Mouse (Mus musculus) lung, postnatal 10 days (tissue): ENCODE results near the gene Rassf3.

Source experiments
- DNase-seq: peaks from one replicate; pipeline ENCODE4 v3.0.0; 2021

Rassf3 gene

DNA sequence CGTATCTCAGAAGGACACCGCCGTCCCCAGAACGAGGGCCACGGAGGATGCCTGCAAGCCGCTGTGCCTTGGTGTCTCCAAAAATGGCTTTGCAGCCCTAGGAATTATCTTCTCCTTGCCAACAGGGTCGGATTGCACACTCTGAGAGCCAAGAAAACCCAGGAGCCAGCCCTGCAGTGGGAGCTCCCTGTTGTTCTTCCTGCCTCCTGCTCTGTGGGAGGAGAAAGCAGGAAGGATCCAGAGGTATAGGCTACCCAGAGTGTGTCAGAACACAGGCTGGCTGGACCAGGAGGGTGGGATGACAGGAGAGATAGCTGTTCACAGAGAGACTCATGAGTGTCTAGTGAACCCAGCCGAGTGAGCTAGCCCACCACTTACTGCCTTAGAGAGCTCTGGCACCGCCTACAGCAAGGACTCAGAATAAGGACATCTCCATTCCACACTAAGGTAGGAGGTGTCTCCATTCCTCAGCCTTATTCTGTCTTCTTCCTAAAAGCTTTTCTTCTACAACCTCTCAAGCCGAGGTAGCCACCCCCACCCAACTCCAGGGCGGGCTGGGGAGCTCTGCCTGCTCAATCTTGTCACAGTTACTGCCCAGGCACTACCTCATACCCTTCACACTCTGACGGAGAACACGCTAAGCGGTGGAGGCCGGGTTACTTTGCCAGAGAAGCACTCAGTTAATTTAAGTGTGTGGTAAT is 48.0 kb downstream of the Rassf3 start:
- DNase-seq, result no peak

- peak; percentile 73 for DNase-seq
Observed at GRCm38 (mm10) chr10:121427136-121427535, 49.0 kb downstream of the Rassf3 start.

- DNase-seq, result no peak
Observed at GRCm38 (mm10) chr10:121426458-121427070, 49.6 kb downstream of the Rassf3 start.

DNA sequence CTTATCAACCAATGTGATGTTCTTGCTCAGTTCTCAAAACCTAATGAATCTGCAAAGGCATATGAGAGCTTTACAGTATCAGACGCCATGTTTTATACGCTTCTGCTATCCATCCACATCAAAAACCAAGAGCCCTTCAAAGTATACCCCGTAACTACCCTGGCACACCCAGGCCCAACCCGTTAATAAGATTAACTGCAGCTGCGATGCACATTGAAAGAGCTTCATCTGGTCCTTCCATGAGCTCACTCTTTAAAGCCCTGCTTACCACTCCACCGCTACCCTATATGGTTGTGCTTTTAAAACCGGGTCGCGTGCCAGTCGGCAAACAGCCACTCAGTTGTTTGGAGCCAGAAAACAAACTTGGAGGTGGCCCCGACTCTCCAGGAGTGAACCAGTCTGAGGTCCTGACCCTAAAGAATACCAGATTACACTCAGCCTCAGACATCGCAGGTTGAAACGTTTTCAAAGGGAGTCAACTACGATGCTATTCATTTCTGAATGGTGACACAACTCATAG is 50.6 kb downstream of the Rassf3 start:
- no peak for DNase-seq

GRCm38 (mm10) chr10:121425079-121425478 is 51.1 kb downstream of the Rassf3 start:
- DNase-seq, result no peak

GRCm38 (mm10) chr10:121424455-121424854 is 51.7 kb downstream of the Rassf3 start:
- DNase-seq, result no peak

GRCm38 (mm10) chr10:121423541-121424349 is 52.4 kb downstream of the Rassf3 start:
- DNase-seq, result no peak

DNA sequence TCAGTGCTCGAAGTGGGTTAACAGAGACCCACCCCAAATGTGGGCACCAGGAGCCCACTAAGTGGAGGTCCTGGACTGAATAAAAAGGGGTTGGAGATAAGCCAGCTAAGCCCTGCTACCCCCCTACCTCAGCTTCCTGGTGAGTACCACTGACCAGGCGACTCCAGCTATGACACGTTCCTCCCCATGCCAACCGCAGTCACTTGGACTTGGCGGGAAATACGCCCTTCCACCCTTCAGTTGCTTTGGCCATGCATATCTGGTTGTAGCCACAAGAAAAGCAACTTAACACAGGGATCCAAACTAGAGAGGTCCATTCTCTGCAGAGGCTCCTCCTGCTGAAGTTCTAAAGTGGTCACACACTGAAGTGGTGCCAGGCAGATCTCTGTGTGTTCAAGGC is 53.9 kb downstream of the Rassf3 start:
- DNase-seq, result no peak

- no peak for DNase-seq
Observed at GRCm38 (mm10) chr10:121421657-121422290, 54.4 kb downstream of the Rassf3 start.

GRCm38 (mm10) chr10:121421023-121421422 is 55.1 kb downstream of the Rassf3 start:
- peak; percentile 75 for DNase-seq

DNA sequence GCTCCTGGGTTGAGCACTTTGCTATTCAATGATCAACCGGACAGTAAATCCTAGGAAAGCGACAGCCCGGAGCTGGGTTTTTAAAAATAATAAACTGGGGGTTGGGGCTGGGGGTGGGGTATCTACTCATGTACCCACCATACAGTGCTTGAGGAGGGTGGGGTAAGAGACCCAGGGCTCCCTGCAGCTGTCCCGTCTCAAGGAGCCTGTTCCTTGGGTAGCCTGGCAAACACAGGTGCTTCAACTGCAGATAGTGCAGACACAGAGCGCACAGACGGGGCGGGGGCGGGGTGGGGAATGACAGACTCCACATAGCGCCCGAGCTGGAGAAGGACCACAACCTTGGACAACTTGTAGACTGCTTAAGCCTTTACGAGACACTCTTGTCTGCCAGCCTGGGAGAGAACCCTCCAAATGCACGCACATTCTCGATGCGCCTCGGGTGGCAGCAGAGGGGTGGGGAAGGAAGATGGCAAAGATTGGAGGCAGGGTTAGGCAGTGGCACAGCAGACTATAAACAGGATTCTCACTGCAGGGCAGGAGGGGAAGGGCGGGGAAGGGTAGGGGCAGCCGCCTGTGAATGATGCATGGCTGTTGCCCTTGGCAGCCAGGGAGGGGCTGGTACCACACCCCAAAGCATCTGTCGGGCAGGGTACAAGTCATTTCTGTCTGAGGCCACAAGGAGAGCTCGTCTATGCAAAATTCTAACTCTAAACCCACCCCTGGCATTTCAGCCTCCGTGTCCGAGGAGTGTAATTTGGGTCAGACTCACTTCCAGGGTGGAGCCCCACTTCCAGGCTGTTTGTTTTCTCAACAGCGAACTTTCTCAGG is 56.3 kb downstream of the Rassf3 start:
- peak; percentile 84 for DNase-seq

DNA sequence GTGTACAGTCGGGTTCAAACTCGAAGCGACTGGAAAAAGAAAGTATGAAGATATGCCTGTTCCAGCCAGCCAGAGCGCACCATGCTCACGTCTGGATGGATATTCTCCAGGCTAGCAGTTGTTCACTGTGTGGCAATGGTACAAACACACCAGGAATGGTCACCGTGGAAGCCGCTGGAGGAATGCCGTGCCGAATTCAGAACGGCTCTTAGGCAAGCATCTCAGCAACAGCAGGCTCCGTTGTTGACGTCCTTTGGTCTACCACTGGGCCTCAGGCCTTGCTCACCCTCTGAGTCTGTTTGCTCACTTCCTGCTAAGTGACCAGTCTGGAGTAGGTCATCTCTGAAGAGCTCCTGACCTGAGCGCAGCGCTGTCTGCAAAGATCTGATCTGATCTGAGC is 57.3 kb downstream of the Rassf3 start:
- no peak for DNase-seq

DNA sequence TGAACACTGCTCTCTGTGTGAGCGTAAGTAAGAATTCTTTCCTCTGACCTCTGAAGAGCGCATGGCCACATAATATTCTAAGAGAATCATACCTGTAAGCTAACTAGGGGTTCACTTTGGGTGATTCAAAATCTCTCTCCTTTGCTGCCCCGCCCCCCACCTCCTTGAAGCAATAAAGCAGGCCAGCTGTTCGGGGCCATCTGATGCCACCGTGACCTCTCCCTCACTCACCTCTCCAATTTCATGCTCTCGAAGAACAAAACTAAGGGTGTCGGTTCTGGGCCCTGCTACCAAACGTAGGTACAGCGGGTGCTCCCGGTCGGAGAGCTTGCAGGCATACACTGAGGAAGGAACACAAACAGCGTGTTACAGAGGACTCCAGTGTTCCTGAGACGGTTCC is 62.0 kb downstream of the Rassf3 start:
- no peak for DNase-seq

GRCm38 (mm10) chr10:121412824-121413223 is 63.3 kb downstream of the Rassf3 start:
- peak; percentile 49 for DNase-seq

DNA sequence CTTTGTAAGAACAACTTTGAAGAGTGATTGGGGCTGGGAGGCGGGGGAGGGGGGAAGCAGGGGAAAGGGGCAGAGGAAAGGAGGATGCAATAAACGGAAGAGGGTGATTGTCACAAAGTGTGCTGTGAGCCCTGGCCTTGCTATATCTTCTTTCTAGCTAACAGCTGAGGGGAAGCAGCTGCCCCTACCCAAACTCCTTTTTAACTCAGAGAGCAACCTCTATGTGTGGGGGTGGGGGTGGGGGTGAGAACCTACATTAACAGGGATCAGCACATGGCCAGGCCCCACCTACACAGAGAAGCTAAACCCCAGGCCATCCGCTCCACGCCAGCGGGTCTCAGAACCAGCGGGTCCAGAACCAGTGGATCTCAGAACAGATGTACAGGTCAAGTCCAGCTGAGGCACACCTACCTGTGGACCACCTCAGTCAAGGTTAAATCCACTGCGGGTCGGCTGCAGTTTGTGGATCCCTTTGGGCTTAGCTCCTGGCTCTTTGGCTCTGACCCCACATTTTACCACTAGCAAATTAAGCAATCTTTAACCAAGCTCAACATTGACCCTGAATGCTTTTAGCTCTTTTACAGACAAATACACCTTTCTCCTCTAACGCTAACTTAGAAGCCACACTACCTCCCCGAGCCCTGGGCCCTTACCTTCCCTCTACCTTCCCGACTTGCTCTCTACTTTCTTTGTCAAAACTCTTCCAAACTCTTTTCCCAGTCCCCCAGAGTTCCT is 64.3 kb downstream of the Rassf3 start:
- no peak for DNase-seq

GRCm38 (mm10) chr10:121409717-121410116 is 66.4 kb downstream of the Rassf3 start:
- DNase-seq, result peak; percentile 65

DNA sequence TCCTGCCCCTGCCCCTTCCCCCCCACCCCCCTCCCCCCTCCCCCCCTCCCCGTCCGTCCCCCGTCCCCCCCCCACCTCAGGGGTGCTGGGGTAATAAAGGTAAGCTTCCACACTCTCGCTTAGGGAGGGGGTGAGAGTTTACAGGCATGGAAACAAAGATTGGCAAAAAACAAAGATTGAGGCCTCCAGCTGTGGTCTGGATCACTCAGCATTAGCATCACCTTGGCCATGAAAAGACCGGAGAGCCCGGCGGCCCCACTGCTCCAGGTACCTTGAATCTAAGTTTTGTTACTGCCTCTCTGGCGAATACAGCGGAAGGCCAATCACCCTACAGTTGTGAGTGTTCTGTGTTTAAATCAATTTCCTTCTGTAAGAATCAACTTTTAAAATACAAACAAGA is 72.2 kb downstream of the Rassf3 start:
- DNase-seq, result no peak

- no peak for DNase-seq
Observed at GRCm38 (mm10) chr10:121403104-121403503, 73.0 kb downstream of the Rassf3 start.

DNA sequence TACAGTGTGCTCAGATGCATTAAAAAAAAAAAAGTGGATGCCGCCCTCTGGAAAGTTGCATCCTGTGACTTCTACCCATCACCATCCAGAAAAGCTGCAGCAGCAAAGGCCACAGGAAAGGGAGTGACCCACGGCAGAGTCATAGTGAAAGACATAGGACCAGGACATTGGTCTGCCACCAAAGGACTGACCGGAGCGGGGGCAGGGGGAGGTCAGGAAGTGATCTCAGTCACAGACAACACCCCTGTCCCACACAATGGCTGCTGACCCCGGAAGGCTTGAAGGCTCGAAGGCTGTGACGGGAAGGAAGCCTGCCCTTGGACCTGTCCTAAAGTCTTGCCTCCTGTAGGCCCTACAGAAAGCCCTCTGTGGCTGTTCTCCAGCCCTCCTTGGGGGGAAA is 75.1 kb downstream of the Rassf3 start:
- DNase-seq, result peak; percentile 54

- no peak for DNase-seq
Observed at GRCm38 (mm10) chr10:121398599-121398998, 77.5 kb downstream of the Rassf3 start.

DNA sequence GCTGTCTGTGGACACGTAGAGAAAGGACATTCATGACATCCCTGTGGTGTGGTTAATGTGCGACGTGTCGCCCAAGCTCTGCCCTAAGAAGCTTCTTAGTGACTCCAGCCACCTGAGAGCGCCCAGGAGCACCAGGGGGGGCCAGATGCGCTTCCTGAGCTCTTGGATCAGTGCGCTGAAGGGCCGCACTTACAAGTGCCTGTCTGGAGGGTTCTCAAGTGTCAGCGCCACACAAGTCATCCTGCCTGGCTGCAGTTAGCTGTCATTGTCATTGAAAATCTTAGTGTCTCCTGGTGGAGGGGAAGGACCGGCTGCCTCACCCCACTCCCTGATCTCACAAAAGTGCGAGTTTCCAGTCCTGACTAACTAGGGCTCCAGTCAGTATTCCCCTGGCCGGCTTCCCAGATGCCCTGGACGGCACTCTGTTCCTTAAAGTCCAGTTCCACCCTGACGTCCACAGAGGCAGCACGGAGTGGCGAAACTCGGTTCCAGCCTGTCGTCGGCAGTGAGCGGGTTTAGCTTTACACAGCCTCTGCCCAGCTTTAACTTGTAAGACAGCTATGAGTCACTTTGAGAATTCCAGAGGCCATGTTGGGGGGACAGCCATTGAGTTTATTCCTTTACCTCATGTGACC is 80.5 kb downstream of the Rassf3 start:
- peak; percentile 70 for DNase-seq
